Mouse (Mus musculus) myocyte (in vitro differentiated cells): ENCODE measurements at regions not wholly inside any gene's neighbourhood (a gene's known extent, or its start where the extent isn't known, plus 50 kb on each side); places are given as distances from the start of the nearest gene placed in this dataset.

ENCODE experiments used
- CEBPB ChIP-seq: IDR thresholded peaks from 2 replicates; pipeline ENCODE4 v1.6.1; 2011; ENCODE audit warnings: mild to moderate bottlenecking, moderate library complexity; ENCODE audit not compliant: poor library complexity, insufficient read depth, severe bottlenecking
- E2F4 ChIP-seq: IDR thresholded peaks from one replicate; pipeline ENCODE4 v1.6.1; 2011; ENCODE audit warnings: mild to moderate bottlenecking, control low read depth, moderate library complexity; ENCODE audit not compliant: insufficient read depth
- MAX ChIP-seq: IDR thresholded peaks from one replicate; pipeline ENCODE4 v1.6.1; 2011; ENCODE audit warnings: low read depth, mild to moderate bottlenecking, control low read depth
- MYOD1 ChIP-seq, 3 experiments: IDR thresholded peaks; one replicate each; pipeline ENCODE4 v1.6.1; 2011; ENCODE audit warnings: control low read depth in 2 of 3, low read depth in 2 of 3, mild to moderate bottlenecking in 2 of 3, moderate library complexity in 1 of 3; ENCODE audit not compliant: insufficient read length in 2 of 3, control insufficient read depth in 1 of 3
- MYOG ChIP-seq, 3 experiments: IDR thresholded peaks; one replicate each; pipeline ENCODE4 v1.6.1; 2011; ENCODE audit warnings: control low read depth in 2 of 3, low read depth in 2 of 3, mild to moderate bottlenecking in 2 of 3; ENCODE audit not compliant: insufficient read length in 2 of 3, control insufficient read depth in 1 of 3, insufficient read depth in 1 of 3
- POLR2A ChIP-seq: IDR thresholded peaks from one replicate; pipeline ENCODE4 v1.6.1; 2011; ENCODE audit warnings: low read depth, mild to moderate bottlenecking, control low read depth, moderate library complexity; ENCODE audit not compliant: insufficient read length
- POLR2AphosphoS2 ChIP-seq: IDR thresholded peaks from one replicate; pipeline ENCODE4 v1.6.1; 2011; ENCODE audit warnings: low read depth, control low read depth; ENCODE audit not compliant: insufficient read length
- REST ChIP-seq: IDR thresholded peaks from one replicate; pipeline ENCODE4 v1.6.1; 2011; ENCODE audit warnings: mild to moderate bottlenecking, control low read depth, moderate library complexity; ENCODE audit not compliant: insufficient read depth, insufficient read length
- TCF12 ChIP-seq: IDR thresholded peaks from one replicate; pipeline ENCODE4 v1.6.1; 2011; ENCODE audit warnings: mild to moderate bottlenecking, control low read depth; ENCODE audit not compliant: poor library complexity, insufficient read depth, severe bottlenecking
- TCF3 ChIP-seq: IDR thresholded peaks from one replicate; pipeline ENCODE4 v1.6.1; 2011; ENCODE audit warnings: low read depth, control low read depth; ENCODE audit not compliant: insufficient read length
- USF1 ChIP-seq: IDR thresholded peaks from one replicate; pipeline ENCODE4 v1.6.1; 2011; ENCODE audit warnings: low read depth, mild to moderate bottlenecking, control low read depth, moderate library complexity

DNA sequence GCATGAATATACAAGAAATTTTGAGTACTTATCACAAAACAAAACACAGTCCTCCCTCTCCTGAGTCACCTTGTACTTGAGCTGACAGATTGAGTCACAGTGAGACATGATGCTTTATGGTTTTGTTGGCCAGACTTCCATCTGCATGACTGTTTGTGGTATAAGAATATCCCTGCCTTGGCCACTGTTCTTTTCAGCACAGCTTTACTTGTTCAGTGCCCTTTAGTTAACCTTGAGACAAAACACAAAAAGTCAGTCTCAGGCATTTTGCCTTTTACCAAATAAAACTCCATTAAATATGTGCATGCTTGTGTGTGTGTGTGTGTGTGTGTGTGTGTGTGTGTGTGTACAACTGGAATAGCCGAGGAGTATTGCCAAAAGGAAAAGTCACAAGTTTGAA is 732.8 kb upstream of the Cited2 start:
- TF ChIP-seq POLR2AphosphoS2 (no peak), POLR2A (no peak), TCF3 (no peak), MYOD1 (IDR thresholded peaks at IDR 0.05; ENCODE audit: control insufficient read depth in 1 of 3, insufficient read length in 2 of 3, low read depth in 2 of 3) (peak in 1 of 3 experiments; percentile 11), CEBPB (0 out of 2 replicates have a peak, but pooled peaks have one; percentile 23), MYOG (IDR thresholded peaks at IDR 0.05; ENCODE audit: control insufficient read depth in 1 of 3, insufficient read depth in 1 of 3, insufficient read length in 2 of 3, low read depth in 2 of 3) (no peak), E2F4 (no peak), USF1 (no peak), MAX (no peak), TCF12 (no peak), REST (no peak)
